Mouse (Mus musculus): ENCODE measurements around the gene Slc22a1.

The Slc22a1 gene

DNA sequence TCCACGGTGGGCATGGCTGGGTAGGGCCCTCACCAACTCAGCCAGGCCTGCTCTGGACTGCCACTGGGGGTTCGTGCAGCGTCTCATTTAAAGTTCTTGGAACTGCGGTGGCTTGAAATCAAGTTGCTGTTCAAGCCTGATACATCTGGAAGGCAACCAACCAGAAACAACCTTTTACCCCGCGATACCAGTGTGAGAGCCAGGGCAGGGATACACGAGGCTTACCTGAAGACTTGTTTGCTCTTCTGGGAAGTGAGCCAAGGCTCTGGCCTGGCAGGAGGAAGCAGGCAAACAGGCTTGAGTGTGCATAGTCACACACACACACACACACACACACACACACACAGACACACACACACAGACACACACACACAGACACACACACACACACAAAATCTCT lies at the start of gene Slc22a1:
Slc22a1 (minus strand) TSS at position 184 of the 400 bp plus-strand sequence.
- no peak for DNase-seq

DNA sequence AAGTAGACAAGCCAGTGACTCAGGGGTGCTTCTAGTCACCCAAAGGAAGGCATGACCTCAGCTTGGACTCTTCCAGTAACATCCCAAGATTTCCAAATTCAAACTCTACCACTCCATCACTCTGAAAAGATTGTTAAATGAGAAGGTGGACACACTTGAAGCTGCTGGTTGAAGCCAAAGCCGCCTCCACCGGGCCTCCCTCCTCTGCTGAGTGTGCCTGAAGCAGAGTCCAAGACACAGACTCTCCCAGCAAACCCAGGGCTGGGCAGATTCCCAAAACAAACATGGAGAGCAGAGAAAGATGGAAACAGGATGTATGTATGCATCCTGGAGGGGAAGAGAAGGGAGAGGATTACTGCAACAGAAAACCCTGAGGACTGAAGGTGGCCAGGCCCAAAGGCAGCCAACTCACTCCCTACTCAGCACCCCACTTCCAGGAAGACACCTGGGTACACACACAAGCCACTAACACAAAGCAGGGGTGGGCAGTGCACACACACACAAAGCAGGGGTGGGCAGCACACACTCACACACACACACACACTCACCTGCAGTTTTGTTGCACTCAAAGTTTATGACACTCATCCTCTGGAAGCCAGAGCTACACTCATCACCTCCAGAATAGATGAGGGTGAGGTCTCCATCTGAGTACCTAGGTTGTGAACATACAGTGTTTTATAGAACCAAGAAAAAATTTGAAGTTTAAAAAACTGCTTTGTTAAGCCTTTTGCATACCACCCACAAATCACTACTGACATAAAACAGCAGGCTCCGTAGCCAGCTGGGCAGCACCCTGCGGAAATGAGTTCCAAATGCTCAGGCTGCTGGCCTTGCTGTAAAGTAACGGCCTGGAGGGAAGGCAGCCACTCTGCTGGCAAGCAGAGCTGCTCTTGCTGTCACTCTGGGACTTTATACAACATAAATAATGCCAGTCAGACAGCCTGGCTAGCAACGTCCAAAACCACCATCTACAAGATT lies 49.4 kb upstream of the Slc22a1 start:
- DNase-seq = peak; percentile 96

DNA sequence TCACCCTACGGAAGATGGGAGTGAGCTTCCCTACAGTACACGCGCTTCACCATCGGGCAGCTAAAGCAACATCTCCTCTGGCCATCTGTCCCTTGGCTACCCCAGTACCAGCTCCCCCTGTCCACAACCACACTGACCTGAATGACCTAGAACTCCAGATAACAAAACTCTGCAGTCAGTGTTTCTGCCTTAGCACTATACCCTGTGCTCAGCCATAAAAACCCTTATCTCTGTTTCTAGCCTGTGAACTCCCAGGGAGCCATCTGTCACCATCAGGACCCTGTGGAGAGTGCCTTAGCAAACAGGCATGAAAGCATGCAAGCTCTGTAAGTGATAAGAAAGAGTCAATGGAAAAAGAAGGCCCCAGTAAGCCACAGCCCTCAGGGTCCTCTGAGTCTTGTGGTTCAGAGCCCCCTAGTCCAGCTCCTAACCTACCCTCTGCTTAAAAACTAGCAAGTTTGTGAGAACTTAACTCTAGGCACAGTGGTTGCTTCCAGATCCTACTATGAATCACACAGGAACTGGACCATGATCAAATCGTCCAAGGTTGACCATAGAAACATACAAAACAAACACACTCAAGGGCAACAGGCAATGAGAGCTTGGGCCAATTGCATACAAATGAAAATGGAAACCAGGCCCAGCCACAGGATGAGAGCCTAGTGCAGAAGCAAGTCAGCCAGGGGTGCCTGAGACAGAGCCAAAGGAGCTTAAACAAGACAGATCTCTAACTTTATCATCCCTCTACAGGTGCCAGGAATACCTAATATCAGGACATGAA lies 48.5 kb upstream of the Slc22a1 start:
- peak; percentile 97 for DNase-seq

- DNase-seq = peak; percentile 97
Measured at GRCm38 (mm10) chr17:12722622-12723021, 47.0 kb upstream of the Slc22a1 start.

GRCm38 (mm10) chr17:12721118-12721886 lies 45.7 kb upstream of the Slc22a1 start:
- DNase-seq = no peak

DNA sequence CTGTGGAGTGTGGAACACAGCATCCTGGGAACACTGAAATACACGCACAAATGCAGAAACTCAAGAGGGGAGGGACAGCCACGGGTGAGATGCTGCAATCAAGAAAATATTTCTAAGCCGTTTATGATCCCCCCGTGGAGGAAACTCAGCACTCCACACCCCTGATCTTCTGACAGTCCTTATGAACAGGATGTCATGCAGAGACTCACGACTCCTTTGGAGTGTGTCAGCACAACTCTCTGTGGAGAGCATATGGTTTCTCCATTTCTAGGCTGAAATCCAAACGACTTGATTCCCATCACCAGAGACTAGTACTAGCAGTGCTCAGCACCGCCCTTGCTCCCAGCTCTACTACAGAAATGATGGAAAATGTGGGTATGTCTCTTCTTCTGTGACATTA lies 42.6 kb upstream of the Slc22a1 start:
- DNase-seq = peak; percentile 95

GRCm38 (mm10) chr17:12717445-12717844 lies 41.8 kb upstream of the Slc22a1 start:
- DNase-seq = no peak

DNA sequence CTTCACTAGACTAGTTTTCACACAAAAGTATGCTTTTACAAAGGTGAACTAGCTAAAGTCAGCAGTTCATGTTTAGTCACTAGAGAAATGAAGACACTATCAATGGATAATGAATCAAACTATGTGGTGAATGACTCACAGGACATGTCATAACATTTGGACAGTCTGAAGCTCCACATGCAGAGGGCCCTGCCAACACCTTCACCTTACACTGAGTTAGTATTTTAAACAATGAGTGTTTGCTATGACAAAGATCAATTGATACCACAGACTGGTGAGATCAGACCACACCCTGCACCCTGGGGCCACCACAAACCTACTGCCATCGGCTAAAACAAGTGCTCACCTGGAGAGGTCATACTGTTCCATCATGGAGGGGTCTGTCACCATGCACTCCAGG lies 39.4 kb upstream of the Slc22a1 start:
- DNase-seq = no peak

DNA sequence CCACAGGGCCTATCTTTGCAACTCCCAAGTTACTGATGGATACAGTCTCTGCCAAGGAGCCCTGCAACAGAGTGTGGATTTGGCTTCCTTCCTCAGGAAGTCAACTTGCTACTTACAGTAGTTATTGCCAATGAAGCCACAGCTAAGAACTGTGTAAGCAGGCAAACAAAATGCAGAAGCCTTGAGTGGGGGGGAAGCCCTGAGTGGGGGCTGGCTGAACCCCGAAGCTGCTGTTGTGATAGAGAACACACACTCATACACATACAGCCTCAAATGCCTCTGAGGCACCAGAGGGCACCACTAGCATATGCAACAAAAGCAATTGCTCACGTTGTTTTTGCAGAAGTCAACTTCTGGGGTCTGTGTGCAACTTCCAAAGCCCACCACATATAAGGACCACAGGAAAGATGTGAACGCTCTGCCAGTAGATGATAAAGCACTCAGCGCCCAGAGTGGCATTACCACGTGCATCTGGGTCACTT lies 38.5 kb upstream of the Slc22a1 start:
- no peak for DNase-seq

DNA sequence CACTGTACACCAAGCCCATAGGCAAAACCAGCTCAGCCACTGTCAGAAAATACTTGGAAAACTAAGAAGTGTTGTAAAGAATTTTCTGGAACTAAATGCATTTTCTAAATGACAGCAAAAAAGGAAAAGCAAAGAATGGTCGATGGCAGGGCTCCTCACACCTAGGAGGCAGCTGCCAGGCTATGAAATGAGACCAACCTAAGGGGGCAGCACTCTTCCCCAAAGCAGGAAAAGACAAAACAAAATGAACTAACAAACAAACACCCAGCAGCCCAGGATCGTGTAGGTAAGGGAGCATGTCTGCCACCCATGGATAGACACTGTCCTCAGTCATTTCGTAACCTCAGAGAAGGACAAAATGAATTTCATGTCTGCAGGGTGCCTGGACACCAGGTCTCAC lies 37.4 kb upstream of the Slc22a1 start:
- no peak for DNase-seq

- DNase-seq = no peak
Measured at GRCm38 (mm10) chr17:12712191-12712590, 36.6 kb upstream of the Slc22a1 start.

DNA sequence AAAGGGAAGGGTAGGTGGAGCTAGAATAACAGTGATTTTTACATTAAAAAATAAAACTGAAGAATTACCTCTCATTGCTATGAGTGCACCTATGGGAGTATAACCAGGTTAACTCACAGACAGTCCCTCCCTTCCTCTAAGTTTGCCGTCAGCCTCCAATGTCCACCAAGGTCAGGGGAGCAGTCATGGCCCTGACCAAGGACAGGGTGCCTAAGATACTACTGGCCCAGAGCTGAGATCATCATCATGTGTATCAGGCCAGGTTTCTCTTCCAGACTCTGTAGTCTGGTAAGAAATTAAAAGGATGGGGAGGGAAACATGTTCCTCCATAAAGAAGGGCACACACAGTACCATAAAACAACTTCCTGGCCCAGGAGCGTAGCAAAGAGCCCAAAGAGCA lies 35.3 kb upstream of the Slc22a1 start:
- DNase-seq = no peak

DNA sequence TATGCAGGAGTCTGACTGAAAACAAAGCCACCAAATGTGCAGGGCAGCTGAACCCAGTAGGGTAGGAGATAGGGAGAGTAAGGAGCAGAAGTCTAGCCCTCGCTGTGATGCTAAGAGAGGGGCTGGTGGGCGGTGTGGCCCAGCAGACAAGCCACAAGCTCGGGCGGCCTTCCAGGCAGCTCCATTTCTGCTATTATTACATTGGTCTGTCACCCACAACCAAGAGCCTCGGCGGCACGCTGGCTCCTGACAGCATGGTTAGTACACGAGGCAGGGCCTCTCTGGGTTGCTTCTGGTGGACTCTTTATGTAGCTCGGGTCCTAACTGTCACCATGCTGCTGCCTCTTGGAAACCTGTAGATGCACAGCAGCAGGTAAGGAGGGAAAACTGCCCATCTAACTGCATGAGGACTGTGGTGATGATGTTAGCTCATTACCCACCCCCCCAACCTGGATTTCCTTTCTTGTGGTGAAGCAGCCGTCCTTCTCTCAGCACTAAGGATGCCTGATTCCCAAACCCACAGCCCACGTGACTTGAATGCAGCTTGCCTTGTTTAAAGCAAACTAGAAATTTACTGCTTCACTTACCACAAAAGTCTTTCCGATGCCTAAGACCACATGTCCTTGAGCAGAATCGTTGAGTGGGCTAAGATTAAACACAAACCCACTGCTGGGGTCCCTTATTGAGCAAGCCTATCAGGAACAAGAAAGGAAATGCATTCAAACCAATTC lies 34.6 kb upstream of the Slc22a1 start:
- no peak for DNase-seq

DNA sequence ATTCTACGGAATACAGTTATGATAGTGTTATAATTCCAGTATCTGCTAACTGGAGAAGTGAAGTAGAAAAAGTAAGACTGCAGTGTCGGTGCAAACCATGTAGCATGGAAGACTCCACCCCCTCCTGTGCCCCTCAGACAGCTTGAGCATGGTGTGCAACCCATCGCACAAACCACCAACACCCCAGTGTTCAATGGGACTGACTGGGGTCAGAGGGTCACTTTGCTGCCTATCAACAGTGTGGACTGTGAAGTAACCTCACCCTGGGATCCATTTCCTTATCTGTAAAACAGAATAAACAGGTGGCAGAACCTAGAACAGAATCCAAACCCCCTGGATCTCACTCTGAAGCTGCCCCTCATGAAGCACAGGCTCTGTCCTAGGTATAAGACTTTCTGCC lies 32.8 kb upstream of the Slc22a1 start:
- DNase-seq = no peak

GRCm38 (mm10) chr17:12706590-12707049 lies 31.0 kb upstream of the Slc22a1 start:
- DNase-seq = no peak

GRCm38 (mm10) chr17:12702901-12703300 lies 27.3 kb upstream of the Slc22a1 start:
- DNase-seq = no peak

DNA sequence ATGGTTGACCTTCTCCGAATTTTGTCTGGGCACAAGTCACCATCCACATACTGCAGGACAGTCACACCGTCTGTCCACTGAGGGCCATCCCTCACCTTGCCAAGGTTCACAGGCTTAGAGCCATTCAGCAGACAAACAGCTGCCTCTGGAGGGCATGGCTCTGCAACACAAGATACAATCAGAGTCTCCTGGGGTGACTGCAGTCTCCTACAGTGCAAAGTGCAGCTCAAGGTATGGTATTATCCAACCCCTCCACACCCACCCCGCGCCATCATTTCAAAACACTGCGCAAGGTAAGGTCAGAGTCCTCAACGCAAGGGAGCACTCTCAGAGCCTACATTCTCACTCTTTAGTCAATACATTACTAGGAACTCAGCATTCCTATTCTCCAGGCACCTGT lies 24.7 kb upstream of the Slc22a1 start:
- DNase-seq = no peak

- no peak for DNase-seq
Measured at GRCm38 (mm10) chr17:12691899-12692298, 16.3 kb upstream of the Slc22a1 start.

DNA sequence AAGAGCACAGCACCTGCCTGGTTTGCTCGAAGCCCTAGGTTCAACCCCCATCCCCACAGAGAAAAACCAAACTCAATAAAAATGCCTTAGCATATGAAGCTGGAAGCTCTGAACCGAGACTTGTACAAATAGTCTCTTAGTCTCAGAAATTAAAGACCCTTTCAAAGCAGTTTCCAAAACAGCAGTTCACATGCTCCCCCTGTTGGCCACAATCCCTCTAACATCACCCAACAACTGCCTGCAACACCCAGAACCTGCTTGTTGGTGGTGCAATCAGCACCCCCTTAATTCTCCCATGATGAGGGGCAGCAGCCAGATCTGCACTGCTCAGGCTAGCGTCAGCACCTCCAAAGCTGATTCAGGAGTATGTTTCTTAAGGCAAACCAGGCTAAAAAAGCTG lies 13.9 kb upstream of the Slc22a1 start:
- no peak for DNase-seq

GRCm38 (mm10) chr17:12688427-12689110 lies 12.9 kb upstream of the Slc22a1 start:
- DNase-seq = peak; percentile 98

DNA sequence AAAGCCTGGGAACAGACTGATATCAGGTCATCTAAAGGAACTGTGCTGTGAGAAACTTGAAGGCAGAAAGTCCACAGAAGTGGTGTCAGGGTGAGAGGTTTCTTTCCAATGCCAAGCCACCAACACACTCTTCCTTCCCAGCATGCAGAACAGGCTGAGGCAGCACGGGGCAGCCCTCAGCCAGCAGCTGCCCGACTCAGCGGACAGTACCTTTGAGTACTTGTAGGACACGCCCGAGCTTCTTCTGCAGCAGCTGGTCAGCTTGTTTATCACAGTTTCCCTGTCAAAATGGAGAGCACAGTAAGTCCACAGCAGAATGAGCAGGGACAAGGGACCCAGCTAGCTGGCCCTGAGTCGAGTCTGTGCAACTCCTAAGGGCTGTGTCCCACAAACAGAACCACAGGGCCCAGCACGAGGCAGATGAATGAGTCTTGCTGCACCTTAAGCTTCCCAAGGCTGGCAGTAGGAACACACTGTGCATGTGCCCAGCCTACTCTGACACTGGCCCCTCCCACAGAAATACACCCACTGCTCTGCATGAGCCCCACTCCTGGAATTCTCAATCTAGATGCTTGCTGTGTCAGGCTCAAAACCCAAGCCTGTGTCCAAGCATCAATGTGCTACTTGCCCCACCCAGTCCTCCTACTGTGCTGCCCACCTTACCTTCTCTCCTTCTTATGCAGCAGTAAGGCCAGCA lies 9.4 kb upstream of the Slc22a1 start:
- no peak for DNase-seq

All from heart, adult 11 months (tissue).